Mouse (Mus musculus) megakaryocyte, embryonic 14.5 days (primary cell): ENCODE results near the gene Azin2.

Experiments
- FLI1 ChIP-seq: IDR thresholded peaks from 2 replicates; pipeline ENCODE4 v1.6.1; 2012; ENCODE audit warnings: low read length, inconsistent platforms, mixed read lengths
- GATA1 ChIP-seq: IDR thresholded peaks from 3 replicates; pipeline ENCODE4 v1.6.1; 2012; ENCODE audit warnings: mixed read lengths, low read length, inconsistent platforms, borderline replicate concordance

- TF ChIP-seq GATA1, result no peak
- no peak for TF ChIP-seq FLI1
These were observed 29.9 kb upstream of the Azin2 start for GRCm38 (mm10) chr4:128992176-128992575.
